Mouse (Mus musculus): ENCODE measurements at regions not wholly inside any gene's neighbourhood (a gene's known extent, or its start where the extent isn't known, plus 50 kb on each side); places are given as distances from the start of the nearest gene placed in this dataset.

DNA sequence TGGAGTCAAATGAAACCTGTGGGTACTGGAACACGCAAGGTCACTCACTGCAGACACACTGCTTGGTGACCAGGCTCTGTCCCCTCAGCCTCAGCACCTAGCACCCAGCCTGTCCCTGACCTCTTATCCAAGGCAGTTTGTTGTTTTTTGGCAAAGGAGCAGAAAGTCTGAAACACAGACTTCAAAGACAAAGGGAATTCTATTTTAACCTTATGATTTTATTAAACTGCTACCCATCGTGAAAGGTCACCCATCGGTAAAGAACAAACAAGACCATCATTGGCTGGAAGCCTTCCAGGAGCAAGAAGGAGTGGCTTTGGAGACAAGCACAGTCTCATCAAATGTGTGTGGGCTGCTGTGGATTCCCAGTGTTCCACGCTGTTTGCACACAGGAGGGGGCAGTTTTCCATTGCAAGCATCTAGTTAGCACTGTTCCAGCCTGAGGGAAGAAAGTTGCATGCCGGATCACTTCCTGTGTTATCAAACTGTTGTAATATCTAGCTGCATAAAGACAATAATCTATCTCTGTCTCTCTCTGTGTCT lies 120.6 kb upstream of the Rpl34 start:
- no peak for ATAC-seq (ENCODE audit: extremely low read depth, insufficient number of reproducible peaks, low FRiP score, low TSS enrichment)
- 58% methylated on average over 5 of the region's 5 CpGs for whole genome bisulfite sequencing
- no peaks in the 10 kb centered on the region for H3K36me3 ChIP-seq
- no peaks in the 10 kb centered on the region for H3K27me3 ChIP-seq (replicated peaks)
- H3K9ac ChIP-seq = no peak overlapping the region
- no peaks in the 10 kb centered on the region for H3K9me3 ChIP-seq
- H3K4me2 ChIP-seq = no peak overlapping the region
- no peaks in the 10 kb centered on the region for H3K4me1 ChIP-seq
- H3K27ac ChIP-seq (replicated peaks) = no peak overlapping the region
- H3K4me3 ChIP-seq = no peak overlapping the region

DNA sequence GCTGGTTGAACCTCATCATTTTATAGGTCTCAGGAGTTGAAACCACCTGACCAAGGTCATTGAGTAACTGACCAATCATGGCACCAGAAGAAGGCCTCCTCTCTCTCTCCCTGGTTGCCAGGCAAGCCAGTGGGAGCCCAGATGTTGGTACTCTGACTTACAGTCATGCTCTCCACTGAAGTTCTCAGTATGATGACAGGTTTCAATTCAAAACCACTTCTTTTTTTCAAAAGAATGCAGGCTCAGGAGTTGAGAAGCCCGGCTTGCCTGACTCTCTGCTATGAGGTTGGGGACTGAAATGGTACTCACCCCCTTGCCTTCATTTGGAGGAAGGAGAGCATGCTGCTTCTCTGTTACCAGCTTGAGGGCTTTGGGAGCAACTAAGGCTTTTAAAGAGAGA lies 111.6 kb upstream of the Rpl34 start:
- Histone ChIP-seq H3K9me3 (0 out of 2 replicates have a peak, but pooled peaks cover 4% of the 10 kb centered on the region), H3K4me3 (no peak overlapping the region), H3K27me3 (replicated peaks) (no peaks in the 10 kb centered on the region), H3K4me2 (no peak overlapping the region), H3K27ac (replicated peaks) (no peak overlapping the region), H3K36me3 (no peaks in the 10 kb centered on the region), H3K9ac (no peak overlapping the region), H3K4me1 (no peaks in the 10 kb centered on the region)
- ATAC-seq (ENCODE audit: extremely low read depth, insufficient number of reproducible peaks, low FRiP score, low TSS enrichment) = no peak
- 51% methylated on average over 1 of the region's 1 CpGs for WGBS

DNA sequence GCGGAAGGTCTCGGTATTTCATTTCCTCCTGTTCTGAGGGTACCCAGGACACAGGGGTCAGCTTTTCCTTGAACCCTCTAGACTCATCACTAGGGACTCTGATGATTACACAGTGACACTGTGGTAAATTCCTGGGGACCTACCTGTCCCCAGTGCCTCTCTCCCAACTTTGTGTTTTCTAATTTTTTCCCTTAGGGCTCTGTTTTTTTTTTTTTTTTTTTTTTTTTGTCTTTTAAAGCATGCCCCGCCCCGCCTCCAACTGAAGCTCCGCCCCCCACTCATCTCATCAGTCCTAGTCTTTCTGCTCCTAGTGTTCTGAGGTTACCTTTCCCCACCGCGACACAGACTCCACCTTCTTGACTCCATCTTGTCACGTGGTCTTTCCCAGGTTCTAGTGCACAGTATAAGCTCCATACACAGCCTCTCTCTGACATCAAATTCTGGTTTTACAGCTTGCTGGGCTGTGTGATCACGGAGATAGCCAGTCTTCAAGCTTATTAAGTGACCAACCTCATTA lies 109.8 kb upstream of the Rpl34 start:
- 74% methylated on average over 9 of the region's 9 CpGs for WGBS
- no peaks in the 10 kb centered on the region for H3K36me3 ChIP-seq
- no peaks in the 10 kb centered on the region for H3K4me1 ChIP-seq
- ATAC-seq (ENCODE audit: extremely low read depth, insufficient number of reproducible peaks, low FRiP score, low TSS enrichment) = no peak
- H3K9ac ChIP-seq = no peak overlapping the region
- no peak overlapping the region for H3K4me2 ChIP-seq
- H3K4me3 ChIP-seq = no peak overlapping the region
- no peak overlapping the region for H3K27ac ChIP-seq (replicated peaks)
- no peaks in the 10 kb centered on the region for H3K27me3 ChIP-seq (replicated peaks)
- 0 out of 2 replicates have a peak, but pooled peaks cover 4% of the 10 kb centered on the region for H3K9me3 ChIP-seq

DNA sequence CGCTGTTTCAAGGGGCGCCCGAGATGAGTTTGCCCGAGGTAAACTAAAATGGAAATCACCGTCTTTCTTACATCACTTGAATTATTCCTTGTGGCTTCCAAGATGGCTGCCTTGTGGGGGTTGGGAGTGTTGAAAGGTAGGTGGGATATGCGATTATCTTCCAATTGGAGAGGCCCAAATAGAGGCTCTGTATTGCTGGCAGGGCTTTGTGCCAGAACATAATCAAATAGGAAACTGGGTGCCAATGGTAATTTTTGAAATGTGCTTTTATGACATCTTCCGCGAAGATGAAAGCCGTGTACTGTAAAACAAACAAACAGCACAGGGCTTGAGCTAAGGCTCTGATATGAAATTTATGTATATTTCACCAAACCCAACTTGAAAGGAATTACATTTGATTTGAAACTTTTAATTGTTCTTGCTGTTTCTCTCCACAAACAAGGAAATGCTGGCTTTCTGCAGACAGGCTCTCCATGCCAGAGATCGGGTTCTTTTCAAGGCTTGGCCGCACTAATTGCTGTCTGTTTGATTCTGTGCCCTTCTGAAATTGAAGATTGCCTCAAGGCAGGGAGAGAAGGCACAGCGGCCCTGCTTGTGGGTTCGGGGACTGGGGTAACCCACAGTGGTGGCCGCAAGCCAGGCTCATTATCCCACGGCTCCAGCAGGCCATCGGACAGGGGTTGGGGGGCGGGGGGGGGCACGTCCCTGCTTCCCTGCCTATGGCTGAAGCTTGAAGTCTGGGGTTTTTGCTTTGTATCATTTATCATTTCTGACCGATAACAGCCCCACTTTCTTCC lies 108.6 kb upstream of the Rpl34 start:
- H3K27ac ChIP-seq (replicated peaks) = no peak overlapping the region
- H3K27me3 ChIP-seq (replicated peaks) = no peaks in the 10 kb centered on the region
- H3K4me1 ChIP-seq = no peaks in the 10 kb centered on the region
- no peak overlapping the region for H3K9ac ChIP-seq
- H3K9me3 ChIP-seq = 0 out of 2 replicates have a peak, but pooled peaks cover 1% of the 10 kb centered on the region
- ATAC-seq (ENCODE audit: extremely low read depth, insufficient number of reproducible peaks, low FRiP score, low TSS enrichment) = no peak
- H3K36me3 ChIP-seq = no peaks in the 10 kb centered on the region
- 82% methylated on average over 19 of the region's 19 CpGs for WGBS
- no peak overlapping the region for H3K4me3 ChIP-seq
- H3K4me2 ChIP-seq = no peak overlapping the region

DNA sequence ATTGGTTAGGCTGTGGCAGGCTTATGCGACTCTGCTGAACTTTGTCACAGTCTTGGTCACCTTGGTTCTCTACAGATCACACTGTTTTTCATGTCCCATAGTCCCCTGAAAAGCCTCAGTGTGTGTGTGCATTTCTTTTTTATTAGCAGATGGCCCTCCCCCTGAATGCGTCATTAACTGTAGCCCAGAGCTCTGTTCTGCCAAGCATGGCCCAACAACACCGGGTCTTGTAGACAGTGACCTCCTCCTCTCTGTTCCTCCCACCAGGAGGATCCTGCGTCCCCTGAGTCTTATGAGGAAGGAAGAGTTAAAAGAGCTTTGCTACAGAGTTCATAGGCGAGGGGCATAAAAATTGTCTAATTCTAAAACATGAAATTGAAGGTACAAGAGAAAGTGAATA lies 103.5 kb upstream of the Rpl34 start:
- no peak overlapping the region for H3K4me2 ChIP-seq
- H3K4me1 ChIP-seq = peaks cover 11% of the 10 kb centered on the region
- H3K9me3 ChIP-seq = no peaks in the 10 kb centered on the region
- no peak overlapping the region for H3K4me3 ChIP-seq
- no peaks in the 10 kb centered on the region for H3K36me3 ChIP-seq
- no peaks in the 10 kb centered on the region for H3K27me3 ChIP-seq (replicated peaks)
- WGBS = 78% methylated on average over 5 of the region's 5 CpGs
- H3K9ac ChIP-seq = no peak overlapping the region
- no peak overlapping the region for H3K27ac ChIP-seq (replicated peaks)
- no peak for ATAC-seq (ENCODE audit: extremely low read depth, insufficient number of reproducible peaks, low FRiP score, low TSS enrichment)

DNA sequence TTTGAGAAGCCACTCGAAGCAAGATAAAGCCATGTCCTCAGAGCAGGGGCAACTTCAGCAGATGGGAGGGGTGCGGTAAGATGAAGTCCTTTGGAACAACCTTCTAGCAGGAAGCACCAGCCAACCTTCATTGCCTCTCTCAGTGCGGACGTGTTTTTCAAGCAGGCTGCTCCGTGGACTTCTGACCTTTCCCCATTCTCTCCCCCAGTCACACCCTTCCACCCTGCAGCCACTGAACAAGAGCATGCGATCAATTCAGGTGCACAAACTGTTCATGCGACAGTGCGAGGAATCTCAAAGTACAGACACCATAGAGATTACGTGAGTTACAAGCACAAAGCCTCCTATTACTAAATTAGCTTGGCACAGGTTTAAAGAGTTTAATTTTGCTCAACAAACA lies 102.9 kb upstream of the Rpl34 start:
- no peak overlapping the region for H3K4me2 ChIP-seq
- no peak overlapping the region for H3K27ac ChIP-seq (replicated peaks)
- H3K4me3 ChIP-seq = no peak overlapping the region
- no peaks in the 10 kb centered on the region for H3K9me3 ChIP-seq
- H3K36me3 ChIP-seq = no peaks in the 10 kb centered on the region
- H3K4me1 ChIP-seq = peaks cover 11% of the 10 kb centered on the region
- ATAC-seq (ENCODE audit: extremely low read depth, insufficient number of reproducible peaks, low FRiP score, low TSS enrichment) = no peak
- 40% methylated on average over 9 of the region's 9 CpGs for WGBS
- no peak overlapping the region for H3K9ac ChIP-seq
- no peaks in the 10 kb centered on the region for H3K27me3 ChIP-seq (replicated peaks)

DNA sequence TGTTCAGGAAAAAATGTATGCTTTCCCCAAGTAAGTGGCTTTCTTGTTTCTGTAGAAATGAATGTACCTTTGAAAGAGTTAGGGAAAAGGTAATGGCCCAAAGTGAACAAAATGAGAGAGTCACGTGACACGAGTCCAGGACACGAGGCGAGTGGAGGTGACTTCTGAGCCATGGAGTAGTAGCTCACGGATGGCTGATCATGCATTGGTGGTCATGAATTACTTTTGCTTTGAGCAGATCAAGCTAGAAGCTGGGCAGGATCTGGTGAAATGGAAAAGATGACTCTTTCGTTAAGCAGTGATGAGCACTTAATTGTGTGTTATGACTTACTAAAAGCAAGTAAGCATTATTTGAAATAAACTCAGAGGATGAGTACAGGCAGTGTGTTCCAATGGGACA lies 101.6 kb upstream of the Rpl34 start:
- 88% methylated on average over 6 of the region's 6 CpGs for WGBS
- H3K4me1 ChIP-seq = peaks cover 13% of the 10 kb centered on the region
- no peak overlapping the region for H3K27ac ChIP-seq (replicated peaks)
- H3K4me3 ChIP-seq = no peak overlapping the region
- no peaks in the 10 kb centered on the region for H3K36me3 ChIP-seq
- no peak overlapping the region for H3K9ac ChIP-seq
- H3K27me3 ChIP-seq (replicated peaks) = no peaks in the 10 kb centered on the region
- no peak for ATAC-seq (ENCODE audit: extremely low read depth, insufficient number of reproducible peaks, low FRiP score, low TSS enrichment)
- H3K4me2 ChIP-seq = no peak overlapping the region
- no peaks in the 10 kb centered on the region for H3K9me3 ChIP-seq

DNA sequence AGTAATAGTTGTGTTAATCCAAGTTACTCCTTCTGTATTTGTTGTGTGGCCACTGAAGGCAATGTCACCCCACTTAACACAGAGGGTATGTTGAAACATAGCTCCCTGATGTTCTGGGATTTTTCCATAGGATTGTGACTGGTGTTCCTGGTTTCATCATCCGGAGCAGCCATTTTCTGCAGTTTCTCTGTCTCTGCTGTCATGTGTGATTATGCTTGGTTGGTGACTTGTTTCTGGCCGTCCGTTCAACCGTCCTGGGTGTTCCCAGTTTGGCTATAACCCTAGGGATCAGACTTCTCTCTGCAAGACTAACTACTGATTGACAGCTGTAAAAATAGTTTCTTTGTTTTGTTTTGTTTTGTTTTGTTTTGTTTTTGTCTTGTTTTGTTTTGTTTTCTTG lies 98.1 kb upstream of the Rpl34 start:
- Histone ChIP-seq H3K4me2 (no peak overlapping the region), H3K36me3 (no peaks in the 10 kb centered on the region), H3K4me1 (peaks cover 12% of the 10 kb centered on the region), H3K9me3 (no peaks in the 10 kb centered on the region), H3K4me3 (no peak overlapping the region), H3K27ac (replicated peaks) (no peak overlapping the region), H3K9ac (no peak overlapping the region), H3K27me3 (replicated peaks) (no peaks in the 10 kb centered on the region)
- WGBS = 79% methylated on average over 4 of the region's 4 CpGs
- ATAC-seq (ENCODE audit: extremely low read depth, insufficient number of reproducible peaks, low FRiP score, low TSS enrichment) = no peak

DNA sequence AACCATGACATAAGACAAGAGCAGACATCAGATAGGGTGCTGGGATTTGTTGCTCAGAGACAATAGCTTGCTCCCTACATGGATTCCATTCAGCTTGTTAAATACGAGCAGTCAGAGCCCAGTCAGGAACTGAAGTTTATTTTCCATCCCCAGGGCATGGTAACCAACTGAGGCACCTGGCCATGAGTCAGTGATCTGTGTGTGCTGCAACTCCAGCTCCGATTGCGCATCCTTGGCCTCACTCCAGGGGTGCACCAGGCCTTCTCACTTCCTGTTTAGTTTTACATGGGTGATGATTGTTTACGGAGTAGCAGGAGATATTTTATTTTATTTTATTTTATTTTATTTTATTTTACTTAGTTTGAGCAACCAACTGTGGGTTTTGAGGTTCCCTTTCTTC lies 97.7 kb upstream of the Rpl34 start:
- Histone ChIP-seq H3K9me3 (no peaks in the 10 kb centered on the region), H3K4me1 (peaks cover 8% of the 10 kb centered on the region), H3K27me3 (replicated peaks) (no peaks in the 10 kb centered on the region), H3K4me2 (no peak overlapping the region), H3K27ac (replicated peaks) (no peak overlapping the region), H3K9ac (no peak overlapping the region), H3K4me3 (no peak overlapping the region), H3K36me3 (no peaks in the 10 kb centered on the region)
- WGBS = 75% methylated on average over 4 of the region's 4 CpGs
- ATAC-seq (ENCODE audit: extremely low read depth, insufficient number of reproducible peaks, low FRiP score, low TSS enrichment) = no peak

DNA sequence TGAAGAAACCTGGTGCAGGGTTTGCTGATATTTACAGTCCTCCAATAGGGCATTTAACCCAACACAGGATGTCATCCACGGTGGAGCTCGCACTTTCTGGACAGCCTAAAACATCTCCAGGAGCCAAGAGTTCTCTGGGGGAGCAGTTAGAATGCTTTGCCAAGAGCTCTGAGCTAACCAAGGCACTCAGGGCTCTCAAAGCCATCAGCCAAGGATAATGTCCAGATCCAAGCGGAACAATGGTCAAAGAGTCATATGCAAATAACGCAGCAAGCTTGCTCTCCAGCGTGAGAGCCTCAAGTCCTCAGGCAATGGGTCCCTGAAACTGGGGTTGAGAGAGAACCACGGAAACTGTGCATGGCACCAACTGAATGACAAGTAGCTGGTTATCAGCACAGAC lies 96.8 kb upstream of the Rpl34 start:
- H3K27me3 ChIP-seq (replicated peaks) = no peaks in the 10 kb centered on the region
- no peak overlapping the region for H3K4me2 ChIP-seq
- H3K9me3 ChIP-seq = no peaks in the 10 kb centered on the region
- no peak overlapping the region for H3K4me3 ChIP-seq
- WGBS = 40% methylated on average over 6 of the region's 6 CpGs
- H3K9ac ChIP-seq = no peak overlapping the region
- H3K4me1 ChIP-seq = peaks cover 2% of the 10 kb centered on the region; the same call in 1 of the 2 replicates
- H3K27ac ChIP-seq (replicated peaks) = no peak overlapping the region
- ATAC-seq (ENCODE audit: extremely low read depth, insufficient number of reproducible peaks, low FRiP score, low TSS enrichment) = no peak
- H3K36me3 ChIP-seq = no peaks in the 10 kb centered on the region

DNA sequence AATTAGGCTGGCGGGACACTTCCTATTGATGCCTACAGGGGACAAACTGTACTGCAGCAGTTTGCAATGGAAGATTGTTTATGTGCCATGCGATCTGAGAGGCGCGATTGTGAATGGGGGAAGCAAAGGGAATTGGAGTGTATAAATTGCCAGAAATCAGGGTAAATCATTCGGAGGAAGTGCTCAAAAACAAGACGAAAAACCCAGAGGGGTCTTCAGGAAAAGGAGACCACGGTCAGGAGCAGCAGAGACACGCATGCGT lies 89.6 kb upstream of the Rpl34 start:
- Histone ChIP-seq H3K4me1 (peaks cover 12% of the 10 kb centered on the region; the same call in 1 of the 2 replicates), H3K27me3 (replicated peaks) (no peaks in the 10 kb centered on the region), H3K27ac (replicated peaks) (no peak overlapping the region), H3K9me3 (no peaks in the 10 kb centered on the region), H3K4me2 (no peak overlapping the region), H3K4me3 (no peak overlapping the region), H3K36me3 (no peaks in the 10 kb centered on the region), H3K9ac (no peak overlapping the region)
- no peak for ATAC-seq (ENCODE audit: extremely low read depth, insufficient number of reproducible peaks, low FRiP score, low TSS enrichment)
- WGBS = 78% methylated on average over 9 of the region's 9 CpGs
